Mouse (Mus musculus) lung, adult 2 months (tissue): ENCODE results near the gene Sall4.

Experiments
- CTCF ChIP-seq: fragments of 200-500 bp; IDR thresholded peaks from 2 replicates; pipeline ENCODE4 v1.5.1; 2011; ENCODE audit warnings: mild to moderate bottlenecking, low read length, control low read depth; ENCODE audit not compliant: insufficient read depth
- POLR2A ChIP-seq: fragments of 200-500 bp; IDR thresholded peaks from 2 replicates; pipeline ENCODE4 v1.6.1; 2011; ENCODE audit warnings: low read depth, mild to moderate bottlenecking, control low read depth, low read length, borderline replicate concordance; ENCODE audit errors: extremely low read depth

DNA sequence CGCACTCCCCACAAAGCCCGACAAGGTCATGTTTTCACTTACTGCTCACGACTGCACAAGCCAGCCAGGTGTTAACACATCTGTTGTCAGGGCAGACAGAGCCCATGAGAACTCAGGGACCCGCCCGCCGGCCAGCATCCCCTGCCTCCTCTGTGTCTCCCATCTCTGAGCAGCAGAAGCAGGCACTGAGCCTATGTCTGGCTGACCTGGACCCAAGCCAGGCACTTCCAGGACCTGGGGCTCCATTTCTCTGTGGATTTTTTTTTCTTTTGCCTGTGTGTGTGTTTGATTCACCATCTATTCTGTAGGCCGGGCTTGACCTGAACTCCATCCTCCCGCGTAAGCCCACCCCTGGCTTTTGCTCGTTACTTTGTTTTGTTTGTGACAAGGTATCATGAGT, 49.0 kb downstream of the Sall4 start:
- TF ChIP-seq POLR2A (no peak), CTCF (no peak)
